Mouse (Mus musculus) thymus, postnatal 4 days (tissue): Measurements from ENCODE around the gene Mmrn2.
"Not testable (repeated sequence)": the region's sequence is repeated elsewhere in the genome, so short reads cannot be mapped to it uniquely, and the experiment has no call there.

Experiments used
- DNase-seq: peaks from one replicate; pipeline ENCODE4 v3.0.0; 2021

Gene Mmrn2

DNA sequence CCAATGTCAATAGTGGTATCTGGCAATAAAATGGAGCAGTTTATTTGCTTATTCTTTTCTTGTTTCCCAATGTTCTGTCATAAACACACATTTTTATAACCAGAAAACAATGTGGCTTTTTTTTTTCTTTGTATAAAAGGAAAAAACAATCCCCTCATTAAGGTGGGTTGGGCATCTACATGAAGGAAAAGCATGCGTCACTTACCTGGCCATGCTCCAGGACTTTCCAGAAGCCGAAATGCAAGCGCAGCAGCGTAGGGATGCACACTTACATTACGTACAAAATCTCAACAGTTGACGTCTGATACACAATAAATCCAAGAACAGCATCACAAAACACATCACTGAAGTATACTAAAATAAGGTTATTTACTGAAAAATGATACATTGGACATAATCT lies 35.5 kb downstream of the Mmrn2 start:
- no peak for DNase-seq

DNA sequence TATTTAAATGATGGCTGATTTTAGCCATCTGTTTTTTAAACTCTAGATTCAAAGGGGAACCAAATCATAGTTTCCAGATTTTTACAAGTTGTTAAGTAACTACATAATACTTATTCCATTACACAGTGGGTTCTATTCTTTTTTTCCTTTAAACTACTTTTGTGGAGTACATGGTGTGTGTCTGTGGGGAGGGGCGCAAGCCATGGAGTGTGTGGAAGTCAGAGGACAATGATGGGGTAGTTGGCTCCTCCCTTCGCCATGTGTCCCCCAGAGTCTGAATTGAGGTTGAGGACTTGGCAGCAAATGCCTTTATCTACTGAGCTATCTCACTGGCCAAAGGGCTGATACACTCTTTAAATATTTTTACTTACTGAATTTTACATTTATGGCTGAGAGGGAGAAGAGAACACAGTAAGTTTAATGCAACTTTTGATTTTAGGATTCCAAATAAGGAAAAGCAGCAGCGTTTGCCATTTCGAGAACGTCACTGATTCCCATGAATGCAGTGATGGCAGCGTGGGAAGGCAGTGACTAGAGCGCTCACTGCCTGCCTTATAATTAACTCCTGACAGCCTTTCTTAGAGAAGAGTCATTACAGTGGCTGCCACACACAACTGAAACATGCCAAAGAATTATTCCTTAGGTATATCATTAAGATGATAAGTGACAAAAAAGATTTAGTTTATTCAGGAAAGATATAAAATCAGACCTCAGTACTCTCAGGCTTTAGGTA lies 37.1 kb downstream of the Mmrn2 start:
- no peak for DNase-seq

- not testable (repeated sequence) for DNase-seq
Measured at GRCm38 (mm10) chr14:34416946-34417345, 41.7 kb downstream of the Mmrn2 start.

- DNase-seq, result no peak
Measured at GRCm38 (mm10) chr14:34417501-34417900, 42.2 kb downstream of the Mmrn2 start.

- no peak for DNase-seq
Measured at GRCm38 (mm10) chr14:34421078-34421477, 45.8 kb downstream of the Mmrn2 start.

- no peak for DNase-seq
Measured at GRCm38 (mm10) chr14:34428274-34428673, 53.0 kb downstream of the Mmrn2 start.

- DNase-seq, result no peak
Measured at GRCm38 (mm10) chr14:34429069-34429468, 53.8 kb downstream of the Mmrn2 start.

DNA sequence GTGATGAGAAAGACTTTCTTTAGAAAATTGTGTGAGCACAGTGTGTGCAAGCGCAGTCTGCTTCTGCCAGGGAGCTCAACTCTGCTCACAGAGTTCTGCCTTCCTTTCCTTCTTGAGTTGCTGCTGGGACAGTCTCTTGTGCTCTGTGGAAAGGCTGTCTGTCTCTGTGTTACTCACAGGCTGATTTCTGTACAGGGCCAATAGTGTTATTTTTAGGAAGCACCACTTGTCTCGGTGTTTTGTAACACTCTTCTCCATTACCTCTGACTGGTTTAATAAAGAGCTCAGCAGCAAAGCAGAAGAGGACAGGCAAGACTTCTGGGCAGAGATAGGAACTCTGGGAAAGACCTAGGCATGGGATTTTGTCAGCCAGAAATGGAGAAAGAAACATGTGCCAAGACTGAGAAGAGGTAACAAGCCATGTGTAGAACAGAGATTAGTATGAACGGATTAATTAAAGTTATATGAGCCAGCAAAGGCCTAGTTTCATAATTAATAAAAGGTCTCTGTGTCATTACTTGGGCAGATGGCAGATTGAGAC lies 65.3 kb downstream of the Mmrn2 start:
- no peak for DNase-seq

- DNase-seq, result no peak
Measured at GRCm38 (mm10) chr14:34442531-34442930, 67.3 kb downstream of the Mmrn2 start.

- DNase-seq, result no peak
Measured at GRCm38 (mm10) chr14:34444368-34444767, 69.1 kb downstream of the Mmrn2 start.

DNA sequence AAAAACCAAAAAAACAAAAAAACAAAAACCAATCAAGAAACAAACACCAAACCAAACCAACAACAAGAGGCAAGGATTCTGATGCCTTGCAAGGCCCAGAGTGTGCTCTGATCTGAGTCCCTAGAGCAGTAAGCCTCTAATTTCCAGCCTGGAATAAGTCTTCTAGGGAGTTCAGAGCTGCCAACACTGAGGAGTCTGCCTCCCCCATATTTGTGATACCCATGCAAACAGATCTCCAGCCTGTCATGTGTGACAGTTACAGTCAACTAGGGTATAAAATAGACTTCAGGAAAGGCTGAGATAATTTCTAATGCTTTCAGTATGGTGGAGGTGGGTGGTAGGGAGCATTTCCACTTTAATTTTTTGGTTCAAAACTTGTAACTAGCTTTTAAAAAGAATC lies 69.7 kb downstream of the Mmrn2 start:
- no peak for DNase-seq

DNA sequence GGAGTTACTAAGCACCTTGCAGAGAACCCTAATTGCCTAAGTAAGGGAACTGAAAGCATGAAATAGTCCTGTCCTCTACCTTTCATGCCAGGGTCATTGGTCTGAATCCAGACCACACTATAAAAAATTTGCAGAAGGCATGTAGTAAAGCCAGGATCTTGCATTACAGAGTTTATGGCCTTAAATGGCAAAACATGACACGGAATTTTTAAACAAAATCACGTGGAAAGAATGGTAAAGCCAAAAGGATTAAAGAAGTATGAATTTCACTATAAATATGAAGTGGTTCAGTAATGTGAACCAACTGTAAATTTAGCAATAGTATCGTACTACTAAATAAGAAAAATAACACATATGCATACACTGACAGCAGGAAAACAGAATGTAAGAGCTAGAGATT lies 70.1 kb downstream of the Mmrn2 start:
- no peak for DNase-seq

DNA sequence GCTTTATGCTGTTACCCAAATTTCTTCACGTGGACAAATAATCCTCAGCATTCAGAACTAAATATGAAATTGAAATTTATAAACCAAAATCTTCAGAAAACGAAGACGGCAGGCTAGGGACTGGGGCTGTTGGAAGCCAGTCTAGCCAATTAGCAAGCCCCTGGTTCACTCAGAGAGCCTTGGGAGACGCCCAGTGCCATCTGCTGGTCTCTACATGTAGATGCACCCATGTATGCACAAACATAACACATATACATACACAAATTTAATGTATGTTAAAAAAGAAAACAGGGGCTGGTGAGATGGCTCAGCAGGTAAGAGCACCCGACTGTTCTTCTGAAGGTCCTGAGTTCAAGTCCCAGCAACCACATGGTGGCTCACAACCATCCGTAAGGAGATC lies 71.4 kb downstream of the Mmrn2 start:
- DNase-seq, result no peak

GRCm38 (mm10) chr14:34447659-34448058 lies 72.4 kb downstream of the Mmrn2 start:
- DNase-seq, result no peak

- DNase-seq, result no peak
Measured at GRCm38 (mm10) chr14:34448398-34448797, 73.1 kb downstream of the Mmrn2 start.

DNA sequence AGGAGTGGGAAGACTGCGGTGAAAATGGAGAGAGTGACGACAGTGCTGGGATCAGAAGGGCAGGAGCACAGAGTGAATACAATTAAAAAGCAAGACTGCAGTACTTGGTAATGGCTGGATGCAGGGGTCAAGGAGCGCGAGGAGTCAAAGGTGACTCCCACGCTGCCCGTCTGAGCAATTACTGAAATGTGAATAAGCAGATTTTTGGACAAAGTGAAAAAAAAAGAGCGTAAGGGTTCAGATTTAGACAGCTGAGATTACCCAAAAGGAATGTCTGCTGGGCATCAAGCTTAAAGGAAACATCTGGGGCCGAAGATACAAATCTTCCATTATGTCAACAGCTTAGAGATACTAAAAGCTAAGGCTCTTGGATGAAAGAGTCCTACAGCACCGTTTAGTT lies 74.5 kb downstream of the Mmrn2 start:
- DNase-seq, result no peak

GRCm38 (mm10) chr14:34450451-34450850 lies 75.2 kb downstream of the Mmrn2 start:
- DNase-seq, result no peak

- DNase-seq, result no peak
Measured at GRCm38 (mm10) chr14:34451872-34452271, 76.6 kb downstream of the Mmrn2 start.

GRCm38 (mm10) chr14:34453648-34454047 lies 78.4 kb downstream of the Mmrn2 start:
- no peak for DNase-seq
